Mouse (Mus musculus) forebrain, embryonic 11.5 days (tissue): ENCODE results near the gene Gm49510. TPM values are rescaled to one million over a fixed set of nuclear protein-coding genes. Genes with fewer than 3 reads are reported as not detected.
"Not testable (repeated sequence)": the region's sequence is repeated elsewhere in the genome, so short reads cannot be mapped to it uniquely, and the experiment has no call there.

Source experiments
- ATAC-seq: fragments of 200-750 bp; cut with Nextera tagmentation; replicated peaks from 2 replicates; pipeline ENCODE4 v1.8.0; 2017; ENCODE audit warnings: moderate TSS enrichment; ENCODE audit not compliant: low FRiP score
- DNase-seq: peaks from one replicate; pipeline ENCODE4 v3.0.0-alpha.2; 2017; ENCODE audit warnings: low spot score
- H3K27ac ChIP-seq: fragments of 300-500 bp; sonication (generic); 2 replicates; pipeline ENCODE4 v1.5.1; 2014; ENCODE audit warnings: low read depth, low read length
- H3K27me3 ChIP-seq: fragments of 300-500 bp; sonication (generic); 2 replicates; pipeline ENCODE4 v1.6.1; 2014; ENCODE audit warnings: mild to moderate bottlenecking, low read length, mixed read lengths; ENCODE audit not compliant: control insufficient read depth, insufficient read depth
- H3K36me3 ChIP-seq: fragments of 300-500 bp; sonication (generic); 2 replicates; pipeline ENCODE4 v1.6.1; 2014; ENCODE audit warnings: mild to moderate bottlenecking, low read length, moderate library complexity, mixed read lengths; ENCODE audit not compliant: control insufficient read depth, insufficient read depth
- H3K4me1 ChIP-seq: fragments of 300-500 bp; sonication (generic); replicated peaks from 2 replicates; pipeline ENCODE4 v1.6.1; 2014; ENCODE audit warnings: low read length, mixed read lengths; ENCODE audit not compliant: control insufficient read depth, insufficient read depth
- H3K4me2 ChIP-seq: fragments of 300-500 bp; sonication (generic); 2 replicates; pipeline ENCODE4 v1.6.1; 2014; ENCODE audit warnings: low read depth, mild to moderate bottlenecking, low read length, moderate library complexity, mixed read lengths; ENCODE audit not compliant: severe bottlenecking
- H3K4me3 ChIP-seq: fragments of 300-500 bp; sonication (generic); 2 replicates; pipeline ENCODE4 v1.5.1; 2014; ENCODE audit warnings: low read depth, low read length
- H3K9ac ChIP-seq: fragments of 300-500 bp; sonication (generic); 2 replicates; pipeline ENCODE4 v1.6.1; 2014; ENCODE audit warnings: low read length
- H3K9me3 ChIP-seq: fragments of 300-500 bp; sonication (generic); 2 replicates; pipeline ENCODE4 v1.6.1; 2016; ENCODE audit warnings: low read length, mixed read lengths; ENCODE audit not compliant: control insufficient read depth
- WGBS: fragments of 180-500 bp; shearing (Covaris S2); extraction: QIAGEN DNeasy Blood & Tissue Kit; methylation state at CpG from one replicate; pipeline ENCODE4 v1.1.7; 2014; 5-methylcytosine and 5-hydroxymethylcytosine counted together
- polyA plus RNA-seq: library from polyadenylated mRNA; unstranded; fragments of >200 nt; fragmentation: Nextera tagmentation; extraction: Ambion mirVana; gene quantifications from 2 replicates; pipeline ENCODE4 v1.2.1, GENCODE M21; 2014

The Gm49510 gene
- polyA plus RNA-seq, 1 experiment from 2014 or later: 0.13 TPM

DNA sequence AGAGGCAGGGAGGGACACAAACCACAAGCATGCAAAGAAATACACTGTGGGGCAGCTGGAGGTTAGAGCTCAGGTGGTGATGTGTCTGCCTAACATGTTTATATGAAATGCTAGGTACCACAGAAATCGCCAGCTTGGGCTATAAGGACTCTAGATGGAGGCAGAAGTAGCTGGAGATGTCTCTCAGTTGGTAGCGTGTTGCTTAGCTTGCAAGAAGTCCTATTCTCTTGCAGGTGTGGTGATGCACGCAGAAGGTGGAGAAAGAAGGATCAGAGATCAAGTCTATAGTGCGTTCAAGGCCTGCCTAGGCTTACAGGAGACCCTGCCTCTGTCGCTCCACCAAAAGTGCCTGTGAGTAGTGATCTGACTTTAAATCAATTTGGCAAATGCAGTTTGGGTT is 23.9 kb upstream of the Gm49510 start:
- WGBS: 80% methylated on average over 5 of the region's 5 CpGs
- peak overlapping the region; percentile 84; the same call in 1 of the 2 replicates for H3K4me2 ChIP-seq
- DNase-seq: no peak
- ATAC-seq: no peak
- H3K9me3 ChIP-seq: no peaks in the 10 kb centered on the region
- H3K36me3 ChIP-seq: no peaks in the 10 kb centered on the region
- H3K4me3 ChIP-seq: no peak overlapping the region
- no peaks in the 10 kb centered on the region for H3K27me3 ChIP-seq
- peaks cover 14% of the 10 kb centered on the region for H3K4me1 ChIP-seq
- no peak overlapping the region for H3K9ac ChIP-seq
- peak overlapping the region; percentile 94; the same call in 1 of the 2 replicates for H3K27ac ChIP-seq

DNA sequence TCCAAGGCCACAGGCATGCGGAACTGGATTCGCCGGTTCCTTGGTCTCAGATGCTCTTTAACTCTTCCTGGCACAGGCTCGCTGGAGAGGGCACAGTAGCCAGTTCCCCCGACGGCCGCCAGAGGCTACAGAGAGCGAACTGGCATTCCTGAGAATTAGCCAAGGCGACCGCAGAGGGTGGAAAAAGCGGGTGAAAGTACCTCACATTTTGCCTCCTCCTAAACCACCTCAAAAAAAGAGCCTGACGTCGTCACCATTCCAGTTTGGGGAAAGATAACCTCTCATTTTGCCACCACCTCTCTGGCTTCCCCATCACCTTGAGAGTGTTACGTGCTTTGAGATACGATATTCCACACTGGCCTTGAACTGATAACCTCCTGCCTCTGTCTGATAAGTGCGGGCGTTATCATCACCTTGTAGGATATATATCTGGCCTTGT is 23.2 kb upstream of the Gm49510 start:
- peak overlapping the region; percentile 94 for H3K27ac ChIP-seq
- H3K4me3 ChIP-seq: peak overlapping the region; percentile 76
- H3K4me2 ChIP-seq: peak overlapping the region; percentile 84
- ATAC-seq: peak; percentile 45
- no peaks in the 10 kb centered on the region for H3K36me3 ChIP-seq
- WGBS: 2% methylated on average over 17 of the region's 17 CpGs
- no peaks in the 10 kb centered on the region for H3K9me3 ChIP-seq
- H3K9ac ChIP-seq: peak overlapping the region; percentile 88
- no peaks in the 10 kb centered on the region for H3K27me3 ChIP-seq
- H3K4me1 ChIP-seq: peaks cover 14% of the 10 kb centered on the region
- peak; percentile 90 for DNase-seq

DNA sequence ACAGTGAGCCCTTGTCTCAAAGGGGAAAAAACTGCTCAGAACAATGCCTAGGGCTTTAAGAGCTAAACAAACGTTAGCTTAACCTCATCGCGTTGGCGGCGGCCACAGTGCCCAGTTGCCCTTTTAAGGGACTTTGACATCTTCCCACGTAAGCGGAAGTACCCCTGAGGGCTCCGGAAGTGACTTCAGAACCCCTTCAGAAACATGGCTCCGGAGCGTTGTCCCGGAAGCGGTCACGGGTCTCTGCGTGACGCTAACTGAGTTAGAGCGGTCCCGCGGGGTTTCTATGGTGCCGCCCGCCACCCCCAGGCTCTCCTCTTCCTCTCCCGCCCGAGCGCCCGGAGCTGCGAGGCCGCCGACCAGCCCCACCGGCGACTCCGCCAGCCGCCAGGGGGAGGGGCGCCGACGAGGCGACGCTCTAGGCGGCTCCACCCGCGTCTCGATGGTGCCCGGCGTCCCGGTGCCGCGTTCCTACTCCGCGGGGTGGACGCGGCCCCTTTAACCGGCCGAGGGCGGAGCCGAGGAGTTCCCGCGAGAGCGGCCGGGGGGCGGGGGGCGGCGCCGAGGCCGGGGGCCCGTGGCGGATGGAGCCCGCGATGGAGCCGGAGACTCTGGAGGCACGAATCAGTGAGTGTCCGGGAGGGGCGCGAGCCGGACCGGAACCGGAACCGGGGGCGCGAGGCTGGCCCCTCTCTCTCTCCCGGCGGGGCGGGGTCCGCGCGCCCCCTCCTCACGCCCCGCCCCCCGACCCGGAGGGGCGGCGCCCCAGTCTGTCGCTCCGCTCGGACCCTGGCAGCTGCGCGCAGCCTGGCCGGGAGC is 22.3 kb upstream of the Gm49510 start, which contains the start of gene Gga1:
Gga1 (plus strand) TSS at position 200 of the 819 bp plus-strand sequence.
- no peaks in the 10 kb centered on the region; the same call in 1 of the 2 replicates for H3K36me3 ChIP-seq
- H3K4me1 ChIP-seq: peaks cover 14% of the 10 kb centered on the region
- ATAC-seq (peak; percentile 92), DNase-seq (peak; percentile 96)
- H3K9me3 ChIP-seq: no peaks in the 10 kb centered on the region
- no peaks in the 10 kb centered on the region for H3K27me3 ChIP-seq
- peak within 1 kb of the TSS; percentile 76 for H3K4me3 ChIP-seq
- H3K9ac ChIP-seq: peak within 1 kb of the TSS; percentile 88
- H3K4me2 ChIP-seq: peak within 1 kb of the TSS; percentile 84
- under 1% methylated on average over 72 of the region's 95 CpGs for WGBS
- peak within 1 kb of the TSS; percentile 94 for H3K27ac ChIP-seq

- peak overlapping the region; percentile 94 for H3K27ac ChIP-seq
- H3K9ac ChIP-seq: peak overlapping the region; percentile 88
- peak overlapping the region; percentile 84 for H3K4me2 ChIP-seq
- 0% methylated on average over 14 of the region's 17 CpGs for WGBS
- H3K36me3 ChIP-seq: no peaks in the 10 kb centered on the region; the same call in 1 of the 2 replicates
- peak overlapping the region; percentile 76 for H3K4me3 ChIP-seq
- no peaks in the 10 kb centered on the region for H3K27me3 ChIP-seq
- ATAC-seq: no peak; the same call in 1 of the 2 replicates
- peaks cover 14% of the 10 kb centered on the region for H3K4me1 ChIP-seq
- DNase-seq: no peak
- H3K9me3 ChIP-seq: no peaks in the 10 kb centered on the region
Observed at GRCm38 (mm10) chr15:78877810-78878390, 21.6 kb upstream of the Gm49510 start.

DNA sequence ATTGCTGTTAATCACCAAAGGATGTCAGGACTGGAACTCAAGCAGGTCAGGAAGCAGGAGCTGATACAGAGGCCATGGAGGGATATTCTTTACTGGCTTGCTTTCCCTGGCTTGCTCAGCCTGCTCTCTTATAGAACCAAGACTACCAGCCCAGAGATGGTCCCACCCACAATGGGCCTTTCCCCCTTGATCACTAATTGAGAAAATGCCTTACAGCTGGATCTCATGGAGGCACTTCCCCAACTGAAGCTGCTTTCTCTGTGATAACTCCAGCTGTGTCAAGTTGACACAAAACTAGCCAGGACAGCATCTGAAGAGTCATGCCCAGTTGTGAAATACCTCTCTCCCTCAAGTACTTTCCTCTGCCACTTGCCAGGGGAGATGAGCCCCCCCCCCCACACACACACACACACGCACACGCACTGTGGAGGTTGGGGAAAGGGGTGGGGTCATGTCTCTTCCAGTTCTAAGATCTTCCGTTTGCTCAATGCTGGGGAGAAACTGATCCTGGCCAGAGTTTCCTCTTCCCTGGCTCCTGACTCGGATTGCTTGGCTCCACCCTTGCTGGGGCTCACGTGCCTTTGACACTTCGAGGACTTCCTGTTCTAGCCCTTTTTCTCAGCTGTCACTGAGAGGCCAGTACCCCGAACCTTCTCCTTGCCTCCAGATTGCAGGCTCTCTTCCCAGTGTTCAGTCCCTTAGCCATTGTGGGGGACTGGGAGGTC is 20.5 kb upstream of the Gm49510 start:
- WGBS: 73% methylated on average over 7 of the region's 7 CpGs
- H3K4me3 ChIP-seq, ATAC-seq, H3K9me3 ChIP-seq, H3K36me3 ChIP-seq, H3K27me3 ChIP-seq, H3K4me2 ChIP-seq, H3K27ac ChIP-seq, DNase-seq, H3K9ac ChIP-seq: not testable (repeated sequence)
- peaks cover 13% of the 10 kb centered on the region for H3K4me1 ChIP-seq

DNA sequence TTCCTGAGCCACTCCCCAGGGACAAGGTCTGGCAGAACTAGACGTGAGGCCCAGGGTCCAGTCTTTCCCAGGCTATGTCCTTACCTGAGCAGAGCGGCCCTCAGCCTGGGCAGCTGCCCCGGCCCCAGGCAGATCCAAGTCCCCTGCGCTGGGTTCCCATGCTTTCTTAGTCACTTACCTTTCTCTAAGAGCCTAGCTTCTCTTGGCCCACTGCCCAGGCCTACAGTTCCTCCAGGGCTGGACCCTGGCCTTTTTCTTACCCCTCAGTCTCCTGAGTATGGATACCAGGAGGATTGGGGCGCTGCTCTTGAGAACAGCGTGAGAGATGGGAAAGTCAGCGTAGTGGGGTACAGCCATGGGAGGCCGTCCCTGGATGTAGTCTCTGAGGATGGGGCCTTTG is 19.0 kb upstream of the Gm49510 start:
- H3K4me3 ChIP-seq: no peak overlapping the region
- peaks cover 4% of the 10 kb centered on the region; the same call in 1 of the 2 replicates for H3K36me3 ChIP-seq
- no peaks in the 10 kb centered on the region for H3K9me3 ChIP-seq
- ATAC-seq (no peak), DNase-seq (no peak)
- 95% methylated on average over 8 of the region's 8 CpGs for WGBS
- peaks cover 12% of the 10 kb centered on the region for H3K4me1 ChIP-seq
- H3K4me2 ChIP-seq: no peak overlapping the region
- H3K9ac ChIP-seq: no peak overlapping the region
- no peaks in the 10 kb centered on the region for H3K27me3 ChIP-seq
- H3K27ac ChIP-seq: no peak overlapping the region

DNA sequence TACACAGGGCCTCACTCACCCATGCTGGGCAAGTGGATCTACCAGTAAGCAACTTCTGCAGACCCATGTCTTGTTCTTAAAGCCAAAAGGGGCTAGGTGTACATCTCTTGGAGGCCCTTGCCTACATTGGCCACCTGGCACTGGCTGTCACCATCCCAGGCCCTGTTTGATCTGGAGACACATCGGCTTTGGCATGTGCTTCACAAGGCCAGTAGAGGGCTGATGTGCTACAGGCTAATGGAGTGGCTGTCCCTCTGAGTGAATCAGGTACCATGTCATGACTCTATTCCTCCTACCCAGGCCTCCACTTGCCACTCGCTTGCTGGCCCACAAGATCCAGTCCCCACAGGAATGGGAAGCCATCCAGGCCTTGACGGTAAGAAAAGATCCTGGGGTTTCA is 17.6 kb upstream of the Gm49510 start:
- no peak for ATAC-seq
- 91% methylated on average over 3 of the region's 3 CpGs for WGBS
- Histone ChIP-seq H3K9ac (no peak overlapping the region), H3K9me3 (no peaks in the 10 kb centered on the region), H3K27me3 (no peaks in the 10 kb centered on the region), H3K4me1 (peaks cover 8% of the 10 kb centered on the region), H3K27ac (no peak overlapping the region), H3K36me3 (peaks cover 7% of the 10 kb centered on the region; the same call in 1 of the 2 replicates), H3K4me2 (no peak overlapping the region), H3K4me3 (no peak overlapping the region)
- no peak for DNase-seq

DNA sequence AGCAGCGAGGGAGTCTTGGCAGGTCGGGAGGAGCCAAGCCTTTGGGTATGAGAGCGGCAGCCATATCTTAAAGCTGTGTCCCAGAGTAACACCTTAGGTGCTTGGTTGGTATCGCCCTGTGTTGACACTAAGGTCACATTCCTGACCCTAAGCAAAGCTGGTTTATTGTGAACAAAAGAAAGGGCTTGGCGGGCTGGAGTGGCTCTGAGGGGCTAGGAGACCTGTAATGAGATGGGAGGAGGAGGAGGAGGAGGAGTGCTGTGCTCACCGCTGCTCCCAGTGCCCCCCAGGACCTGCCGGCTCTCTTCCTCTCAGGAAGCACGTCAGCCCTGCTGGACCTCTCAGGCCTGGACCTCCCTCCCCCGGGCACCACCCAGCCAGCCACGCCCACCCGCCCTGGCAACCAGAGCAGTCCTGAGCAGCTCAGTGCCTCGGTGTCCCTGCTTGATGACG is 10.0 kb upstream of the Gm49510 start:
- Histone ChIP-seq H3K4me3 (no peak overlapping the region), H3K4me2 (no peak overlapping the region), H3K9me3 (no peaks in the 10 kb centered on the region), H3K27ac (no peak overlapping the region), H3K27me3 (no peaks in the 10 kb centered on the region), H3K36me3 (peaks cover 7% of the 10 kb centered on the region; the same call in 1 of the 2 replicates), H3K4me1 (peaks cover 7% of the 10 kb centered on the region), H3K9ac (no peak overlapping the region)
- DNase-seq (no peak), ATAC-seq (no peak)
- 19% methylated on average over 13 of the region's 13 CpGs for WGBS
